Mouse (Mus musculus) MEL (cell line): ENCODE measurements around the gene H2al2a. TPM values are rescaled to one million over a fixed set of nuclear protein-coding genes. Genes with fewer than 3 reads are reported as not detected.

ENCODE experiments used
- DNase-seq: peaks from one replicate; pipeline ENCODE4 v3.0.0; 2011; ENCODE audit warnings: low read depth, low spot score
- H3K27ac ChIP-seq: 2 replicates; pipeline ENCODE4 v1.5.1; 2012; ENCODE audit warnings: low read depth, mild to moderate bottlenecking, control low read depth, low read length, moderate library complexity; ENCODE audit not compliant: control insufficient read depth
- H3K27me3 ChIP-seq, 2 experiments: fragments of 150-350 bp in 1 of 2; sonication (generic) in 1 of 2; 2 replicates each; pipeline ENCODE4 v1.6.1; 2012; ENCODE audit warnings: low read length in 2 of 2, mild to moderate bottlenecking in 2 of 2, improper control_type of control experiment in 1 of 2, moderate library complexity in 1 of 2; ENCODE audit not compliant: insufficient read depth in 2 of 2, control insufficient read depth in 1 of 2
- H3K36me3 ChIP-seq, 2 experiments: 2 replicates each; pipeline ENCODE4 v1.6.1; 2012 to 2014; ENCODE audit warnings: low read length in 2 of 2, improper control_type of control experiment in 1 of 2, inconsistent platforms in 1 of 2, mild to moderate bottlenecking in 1 of 2; ENCODE audit not compliant: insufficient read depth in 2 of 2, control insufficient read depth in 1 of 2
- H3K4me1 ChIP-seq, 2 experiments: fragments of 150-350 bp in 1 of 2; sonication (generic) in 1 of 2; 2 replicates each; pipeline ENCODE4 v1.6.1; 2012; ENCODE audit warnings: low read length in 2 of 2, improper control_type of control experiment in 1 of 2, mild to moderate bottlenecking in 1 of 2; ENCODE audit not compliant: insufficient read depth in 2 of 2, control insufficient read depth in 1 of 2
- H3K4me3 ChIP-seq, 2 experiments: fragments of 150-350 bp in 1 of 2; sonication (generic) in 1 of 2; 2 replicates each; pipeline ENCODE4 v1.5.1; 2012; ENCODE audit warnings: low read depth in 2 of 2, low read length in 2 of 2, mild to moderate bottlenecking in 2 of 2, moderate library complexity in 2 of 2, control low read depth in 1 of 2, improper control_type of control experiment in 1 of 2; ENCODE audit not compliant: control insufficient read depth in 1 of 2, insufficient read depth in 1 of 2
- H3K79me2 ChIP-seq: 2 replicates; pipeline ENCODE4 v1.6.1; 2012; ENCODE audit warnings: mild to moderate bottlenecking, low read length, moderate library complexity; ENCODE audit not compliant: control insufficient read depth, poor library complexity, insufficient read depth
- H3K9ac ChIP-seq: 2 replicates; pipeline ENCODE4 v1.6.1; 2012; ENCODE audit warnings: low read depth, mild to moderate bottlenecking, control low read depth, low read length, moderate library complexity; ENCODE audit not compliant: control insufficient read depth, poor library complexity, severe bottlenecking
- H3K9me3 ChIP-seq: fragments of 150-350 bp; sonication (generic); replicated peaks from 2 replicates; pipeline ENCODE4 v1.6.1; 2012; ENCODE audit warnings: mild to moderate bottlenecking, low read length, improper control_type of control experiment, moderate library complexity; ENCODE audit not compliant: insufficient read depth
- BHLHE40 ChIP-seq: IDR thresholded peaks from 2 replicates; pipeline ENCODE4 v1.6.1; 2012; ENCODE audit warnings: low read depth, mild to moderate bottlenecking, inconsistent platforms, low read length, improper control_type of control experiment, borderline replicate concordance
- CHD1 ChIP-seq: IDR thresholded peaks from 2 replicates; pipeline ENCODE4 v1.6.1; 2012; ENCODE audit warnings: low read depth, mild to moderate bottlenecking, inconsistent platforms, low read length, improper control_type of control experiment
- E2F4 ChIP-seq: IDR thresholded peaks from 2 replicates; pipeline ENCODE4 v1.6.1; 2011; ENCODE audit warnings: low read depth, low read length, improper control_type of control experiment, borderline replicate concordance
- ELF1 ChIP-seq: IDR thresholded peaks from 2 replicates; pipeline ENCODE4 v1.6.1; 2014; ENCODE audit warnings: low read depth, mild to moderate bottlenecking, inconsistent platforms, low read length, improper control_type of control experiment, moderate library complexity
- EP300 ChIP-seq, 2 experiments: IDR thresholded peaks; 2 replicates each; pipeline ENCODE4 v1.6.1; 2011; ENCODE audit warnings: improper control_type of control experiment in 2 of 2, low read length in 2 of 2, low read depth in 1 of 2, mild to moderate bottlenecking in 1 of 2
- GATA1 ChIP-seq: IDR thresholded peaks from 2 replicates; pipeline ENCODE4 v1.6.1; 2011; ENCODE audit warnings: low read depth, low read length, improper control_type of control experiment
- JUND ChIP-seq: IDR thresholded peaks from 2 replicates; pipeline ENCODE4 v1.6.1; 2011; ENCODE audit warnings: low read depth, mild to moderate bottlenecking, improper control_type of control experiment, low read length
- MAX ChIP-seq: IDR thresholded peaks from 2 replicates; pipeline ENCODE4 v1.6.1; 2011; ENCODE audit warnings: low read length, improper control_type of control experiment
- MXI1 ChIP-seq: IDR thresholded peaks from 2 replicates; pipeline ENCODE4 v1.6.1; 2011; ENCODE audit warnings: mild to moderate bottlenecking, low read depth, low read length, improper control_type of control experiment
- MYB ChIP-seq: IDR thresholded peaks from 2 replicates; pipeline ENCODE4 v1.6.1; 2011; ENCODE audit warnings: mild to moderate bottlenecking, low read depth, low read length, improper control_type of control experiment
- NELFE ChIP-seq: IDR thresholded peaks from 2 replicates; pipeline ENCODE4 v1.6.1; 2011; ENCODE audit warnings: low read depth, low read length, improper control_type of control experiment
- RAD21 ChIP-seq: IDR thresholded peaks from 2 replicates; pipeline ENCODE4 v1.6.1; 2011; ENCODE audit warnings: mild to moderate bottlenecking, low read depth, low read length, improper control_type of control experiment
- RCOR1 ChIP-seq: IDR thresholded peaks from 2 replicates; pipeline ENCODE4 v1.6.1; 2012; ENCODE audit warnings: low read depth, mild to moderate bottlenecking, inconsistent platforms, low read length, improper control_type of control experiment
- TAL1 ChIP-seq: IDR thresholded peaks from 2 replicates; pipeline ENCODE4 v1.6.1; 2012; ENCODE audit warnings: mild to moderate bottlenecking, inconsistent platforms, low read length, moderate library complexity, mixed read lengths
- USF2 ChIP-seq, 2 experiments: IDR thresholded peaks; 2 replicates each; pipeline ENCODE4 v1.6.1; 2011 to 2012; ENCODE audit warnings: improper control_type of control experiment in 2 of 2, low read length in 2 of 2, borderline replicate concordance in 1 of 2, inconsistent platforms in 1 of 2, low read depth in 1 of 2, mild to moderate bottlenecking in 1 of 2; ENCODE audit not compliant: insufficient read depth in 1 of 2
- ZKSCAN1 ChIP-seq: IDR thresholded peaks from 2 replicates; pipeline ENCODE4 v1.6.1; 2012; ENCODE audit warnings: low read depth, mild to moderate bottlenecking, inconsistent platforms, low read length, improper control_type of control experiment, moderate library complexity
- ZMIZ1 ChIP-seq: IDR thresholded peaks from 2 replicates; pipeline ENCODE4 v1.6.1; 2012; ENCODE audit warnings: low read depth, mild to moderate bottlenecking, inconsistent platforms, low read length, improper control_type of control experiment, moderate library complexity
- ZNF384 ChIP-seq: IDR thresholded peaks from 2 replicates; pipeline ENCODE4 v1.6.1; 2012; ENCODE audit warnings: low read depth, mild to moderate bottlenecking, inconsistent platforms, low read length, improper control_type of control experiment
- polyA plus RNA-seq, 2 experiments: library from polyadenylated mRNA; stranded (reverse) in 1 of 2; unstranded in 1 of 2; fragments of >175 nt in 1 of 2; fragments of >200 nt in 1 of 2; gene quantifications; 2 replicates each; pipeline versions ENCODE4 v1.2.1 to v1.2.4; 2012; ENCODE audit warnings: low replicate concordance in 2 of 2, low read depth in 1 of 2; ENCODE audit not compliant: insufficient read length in 2 of 2, insufficient read depth in 1 of 2, missing spikeins in 1 of 2
- total RNA-seq: library from RNA; depleted of rRNA; stranded (reverse); fragments of 300-350 nt; gene quantifications from 2 replicates; pipeline ENCODE4 v1.2.3, GENCODE M21; 2012

The H2al2a gene
- total and polyA plus RNA-seq, 3 experiments: not detected

DNA sequence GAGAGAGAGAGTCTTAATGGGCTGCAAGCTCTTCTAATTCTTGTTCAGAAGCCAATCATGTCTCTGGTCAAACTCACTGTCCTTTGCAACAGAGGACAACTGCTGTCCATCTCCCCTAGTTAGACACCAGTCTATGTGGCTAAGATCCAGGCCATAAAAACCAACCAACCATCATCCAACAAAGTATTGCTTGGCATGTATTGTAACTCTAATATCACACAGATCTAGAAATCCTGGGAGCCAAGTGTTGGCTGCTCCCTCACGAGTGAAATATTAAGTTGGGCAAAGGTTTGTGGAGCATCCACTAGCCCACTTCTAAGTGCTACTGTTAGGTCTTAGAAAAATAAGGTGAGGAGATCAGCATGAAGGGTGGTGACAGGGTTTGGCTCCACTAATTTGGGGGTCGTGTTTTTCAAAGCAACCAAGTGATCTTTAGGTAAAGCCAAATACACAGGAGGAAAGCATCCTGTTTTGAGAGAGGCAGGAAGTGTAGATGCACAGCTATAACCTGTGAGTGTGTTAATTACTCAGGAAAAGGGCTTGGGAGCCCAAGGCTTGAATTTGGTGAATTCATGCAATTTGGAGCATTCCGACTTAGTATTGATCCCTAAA is 41.5 kb upstream of the H2al2a start:
- Histone ChIP-seq H3K9me3 (no peaks in the 10 kb centered on the region), H3K27me3 (peaks cover 16 to 20% of the 10 kb centered on the region in 2 experiments), H3K79me2 (no peaks in the 10 kb centered on the region), H3K4me1 (no peaks in the 10 kb centered on the region), H3K27ac (no peak overlapping the region), H3K36me3 (no peaks in the 10 kb centered on the region), H3K4me3 (no peak overlapping the region), H3K9ac (no peak overlapping the region)
- DNase-seq: no peak
- TF ChIP-seq NELFE (no peak), EP300 (IDR thresholded peaks at IDR 0.05; ENCODE audit: low read depth in 1 of 2, low read length in 2 of 2) (no peak), ZNF384 (no peak), MAX (no peak), RCOR1 (no peak), TAL1 (no peak), JUND (no peak), CHD1 (no peak), RAD21 (no peak), ELF1 (no peak), USF2 (IDR thresholded peaks at IDR 0.05; ENCODE audit: borderline replicate concordance in 1 of 2, insufficient read depth in 1 of 2, low read depth in 1 of 2, low read length in 2 of 2) (no peak)

DNA sequence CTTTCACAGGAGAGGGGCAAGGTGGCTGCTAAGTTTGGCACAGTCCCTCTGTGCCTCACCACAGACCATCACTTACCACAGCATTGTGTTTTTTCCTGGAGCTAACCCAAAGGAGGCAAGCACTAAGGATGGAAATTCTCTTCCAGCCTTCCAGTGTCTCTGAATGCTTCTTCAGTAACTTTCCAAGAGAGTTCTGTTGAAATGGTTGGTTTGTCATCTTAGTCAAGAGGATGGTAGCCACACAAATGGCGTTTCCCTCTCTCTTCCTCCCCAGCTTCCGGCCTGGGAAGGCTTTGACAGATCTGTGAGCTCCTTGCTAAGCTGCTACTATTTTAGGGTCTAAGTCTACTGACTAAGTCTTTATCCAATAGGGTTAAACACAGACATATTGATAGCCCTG is 40.7 kb upstream of the H2al2a start, which contains the start of gene A930004D18Rik:
Gene A930004D18Rik, minus strand, starts transcription at position 247 of the 400 bp plus-strand sequence.
- Histone ChIP-seq H3K27me3 (peaks cover 15 to 17% of the 10 kb centered on the region in 2 experiments), H3K4me3 (no peak within 1 kb of the TSS), H3K9ac (no peak within 1 kb of the TSS)

More for the DNA sequence above, 40.7 kb upstream of the H2al2a start, which contains the start of gene A930004D18Rik:
- no peaks in the 10 kb centered on the region for H3K9me3 ChIP-seq
- no peaks in the 10 kb centered on the region for H3K36me3 ChIP-seq
- no peak within 1 kb of the TSS for H3K27ac ChIP-seq
- no peak for TF ChIP-seq TAL1
- no peak for TF ChIP-seq MXI1
- TF ChIP-seq BHLHE40: no peak
- TF ChIP-seq GATA1: no peak
- no peak for TF ChIP-seq ZMIZ1
- no peak for TF ChIP-seq MYB
- no peak for TF ChIP-seq ZKSCAN1
- no peak for TF ChIP-seq ZNF384
- TF ChIP-seq E2F4: no peak
- TF ChIP-seq RAD21: no peak
- H3K4me1 ChIP-seq: no peaks in the 10 kb centered on the region
- no peak for DNase-seq
- H3K79me2 ChIP-seq: no peaks in the 10 kb centered on the region
